Mouse (Mus musculus): ENCODE data around the gene Cope. TPM values are rescaled to one million over a fixed set of nuclear protein-coding genes. Genes with fewer than 3 reads are reported as not detected.

The Cope gene
- polyA plus RNA-seq (2014; fragmentation: Illumina TruSeq; extraction: RNeasy Lipid Tissue Mini Kit (QIAGEN cat#74804)): 0.86 TPM

GRCm38 (mm10) chr8:70302358-70302890, at the start of gene Cope, which contains the start of gene Ddx49:
TSS of gene Cope (plus strand) at chr8:70302518.
TSS of gene Ddx49 (minus strand) at chr8:70302489.

GRCm38 (mm10) chr8:70282603-70283135, 19.6 kb upstream of the Cope start, which contains the start of gene Homer3:
TSS of gene Homer3 (plus strand) at chr8:70282827.

GRCm38 (mm10) chr8:70315624-70316510, 13.5 kb downstream of the Cope start, which contains the start of gene Cers1:
TSS of gene Cers1 (plus strand) at chr8:70315775.

GRCm38 (mm10) chr8:70329124-70329834, 27.0 kb downstream of the Cope start, which contains the start of gene Gdf1:
TSS of gene Gdf1 (plus strand) at chr8:70329817.

GRCm38 (mm10) chr8:70353194-70353817, 51.0 kb downstream of the Cope start, which contains the start of gene Upf1:
TSS of gene Upf1 (minus strand) at chr8:70353278.

Other genes with a start within 250 kb of the Cope start
- gene Tm6sf2, start 229.6 kb upstream of the Cope start, polyA plus RNA-seq (2014; fragmentation: Illumina TruSeq; extraction: RNeasy Lipid Tissue Mini Kit (QIAGEN cat#74804)): not detected
- gene Hapln4, start 219.1 kb upstream of the Cope start, polyA plus RNA-seq (2014; fragmentation: Illumina TruSeq; extraction: RNeasy Lipid Tissue Mini Kit (QIAGEN cat#74804)): not detected
- gene Ncan, start 181.6 kb upstream of the Cope start, polyA plus RNA-seq (2014; fragmentation: Illumina TruSeq; extraction: RNeasy Lipid Tissue Mini Kit (QIAGEN cat#74804)): not detected
- gene Nr2c2ap, start 171.2 kb upstream of the Cope start, polyA plus RNA-seq (2014; fragmentation: Illumina TruSeq; extraction: RNeasy Lipid Tissue Mini Kit (QIAGEN cat#74804)): 1.3 TPM
- gene Rfxank, start 163.4 kb upstream of the Cope start, polyA plus RNA-seq (2014; fragmentation: Illumina TruSeq; extraction: RNeasy Lipid Tissue Mini Kit (QIAGEN cat#74804)): 0.68 TPM
- gene Borcs8, start 163.0 kb upstream of the Cope start, polyA plus RNA-seq (2014; fragmentation: Illumina TruSeq; extraction: RNeasy Lipid Tissue Mini Kit (QIAGEN cat#74804)): 12.3 TPM
- not detected for gene Mef2b, start 162.8 kb upstream of the Cope start, polyA plus RNA-seq (2014; fragmentation: Illumina TruSeq; extraction: RNeasy Lipid Tissue Mini Kit (QIAGEN cat#74804))
- 5.1 TPM for gene Tmem161a, start 130.2 kb upstream of the Cope start, polyA plus RNA-seq (2014; fragmentation: Illumina TruSeq; extraction: RNeasy Lipid Tissue Mini Kit (QIAGEN cat#74804))
- gene Slc25a42, start 90.2 kb upstream of the Cope start, polyA plus RNA-seq (2014; fragmentation: Illumina TruSeq; extraction: RNeasy Lipid Tissue Mini Kit (QIAGEN cat#74804)): 1.5 TPM
- 2.8 TPM for gene Sugp2, start 68.3 kb upstream of the Cope start, polyA plus RNA-seq (2014; fragmentation: Illumina TruSeq; extraction: RNeasy Lipid Tissue Mini Kit (QIAGEN cat#74804))
- gene Armc6, start 68.1 kb upstream of the Cope start, polyA plus RNA-seq (2014; fragmentation: Illumina TruSeq; extraction: RNeasy Lipid Tissue Mini Kit (QIAGEN cat#74804)): 0.48 TPM
- 0.20 TPM for gene Homer3, start 19.7 kb upstream of the Cope start, polyA plus RNA-seq (2014; fragmentation: Illumina TruSeq; extraction: RNeasy Lipid Tissue Mini Kit (QIAGEN cat#74804))
- 4.8 TPM for gene Ddx49, start within 50 bp of the Cope start, polyA plus RNA-seq (2014; fragmentation: Illumina TruSeq; extraction: RNeasy Lipid Tissue Mini Kit (QIAGEN cat#74804))
- not detected for gene Cers1, start 13.3 kb downstream of the Cope start, polyA plus RNA-seq (2014; fragmentation: Illumina TruSeq; extraction: RNeasy Lipid Tissue Mini Kit (QIAGEN cat#74804))
- not detected for gene Gdf1, start 27.3 kb downstream of the Cope start, polyA plus RNA-seq (2014; fragmentation: Illumina TruSeq; extraction: RNeasy Lipid Tissue Mini Kit (QIAGEN cat#74804))
- gene Upf1, start 50.8 kb downstream of the Cope start, polyA plus RNA-seq (2014; fragmentation: Illumina TruSeq; extraction: RNeasy Lipid Tissue Mini Kit (QIAGEN cat#74804)): 3.3 TPM
- not detected for gene Comp, start 71.0 kb downstream of the Cope start, polyA plus RNA-seq (2014; fragmentation: Illumina TruSeq; extraction: RNeasy Lipid Tissue Mini Kit (QIAGEN cat#74804))
- gene Crtc1, start 137.1 kb downstream of the Cope start, polyA plus RNA-seq (2014; fragmentation: Illumina TruSeq; extraction: RNeasy Lipid Tissue Mini Kit (QIAGEN cat#74804)): 1.8 TPM
- 3.4 TPM for gene Klhl26, start 174.4 kb downstream of the Cope start, polyA plus RNA-seq (2014; fragmentation: Illumina TruSeq; extraction: RNeasy Lipid Tissue Mini Kit (QIAGEN cat#74804))
- not detected for gene Tmem59l, start 184.8 kb downstream of the Cope start, polyA plus RNA-seq (2014; fragmentation: Illumina TruSeq; extraction: RNeasy Lipid Tissue Mini Kit (QIAGEN cat#74804))
- gene Crlf1, start 190.6 kb downstream of the Cope start, polyA plus RNA-seq (2014; fragmentation: Illumina TruSeq; extraction: RNeasy Lipid Tissue Mini Kit (QIAGEN cat#74804)): not detected
- gene Rex1bd, start 204.2 kb downstream of the Cope start, polyA plus RNA-seq (2014; fragmentation: Illumina TruSeq; extraction: RNeasy Lipid Tissue Mini Kit (QIAGEN cat#74804)): 1.3 TPM
- 1.5 TPM for gene Uba52, start 208.3 kb downstream of the Cope start, polyA plus RNA-seq (2014; fragmentation: Illumina TruSeq; extraction: RNeasy Lipid Tissue Mini Kit (QIAGEN cat#74804))
- 1.2 TPM for gene Fkbp8, start 225.2 kb downstream of the Cope start, polyA plus RNA-seq (2014; fragmentation: Illumina TruSeq; extraction: RNeasy Lipid Tissue Mini Kit (QIAGEN cat#74804))
- gene Kxd1, start 225.4 kb downstream of the Cope start, polyA plus RNA-seq (2014; fragmentation: Illumina TruSeq; extraction: RNeasy Lipid Tissue Mini Kit (QIAGEN cat#74804)): 8.4 TPM
- 0.74 TPM for gene Ell, start 236.9 kb downstream of the Cope start, polyA plus RNA-seq (2014; fragmentation: Illumina TruSeq; extraction: RNeasy Lipid Tissue Mini Kit (QIAGEN cat#74804))